Mouse (Mus musculus) c-Kit-positive CD71-positive TER-119-positive erythroid progenitor cells, embryonic 14.5 days (primary cell): ENCODE measurements at regions not wholly inside any gene's neighbourhood (a gene's known extent, or its start where the extent isn't known, plus 50 kb on each side); places are given as distances from the start of the nearest gene placed in this dataset.

ENCODE experiments used
- DNase-seq: peaks from one replicate; pipeline ENCODE4 v3.0.0-alpha.2; 2013; ENCODE audit warnings: low spot score

- DNase-seq, result no peak
Observed at GRCm38 (mm10) chr5:43089941-43090340, 143.0 kb upstream of the Cpeb2 start.

- DNase-seq, result no peak
Observed at GRCm38 (mm10) chr5:43093647-43094326, 139.2 kb upstream of the Cpeb2 start.

- DNase-seq, result no peak
Observed at GRCm38 (mm10) chr5:43094329-43094898, 138.6 kb upstream of the Cpeb2 start.

GRCm38 (mm10) chr5:43102000-43102459 lies 130.9 kb upstream of the Cpeb2 start:
- DNase-seq, result no peak

- no peak for DNase-seq
Observed at GRCm38 (mm10) chr5:43102590-43102989, 130.4 kb upstream of the Cpeb2 start.

- no peak for DNase-seq
Observed at GRCm38 (mm10) chr5:43103728-43104127, 129.2 kb upstream of the Cpeb2 start.

GRCm38 (mm10) chr5:43105528-43105927 lies 127.4 kb upstream of the Cpeb2 start:
- no peak for DNase-seq

GRCm38 (mm10) chr5:43107436-43108259 lies 125.3 kb upstream of the Cpeb2 start:
- DNase-seq, result no peak

GRCm38 (mm10) chr5:43108260-43108589 lies 124.7 kb upstream of the Cpeb2 start:
- DNase-seq, result no peak

GRCm38 (mm10) chr5:43110122-43110521 lies 122.8 kb upstream of the Cpeb2 start:
- DNase-seq, result no peak

- DNase-seq, result no peak
Observed at GRCm38 (mm10) chr5:43111740-43112139, 121.2 kb upstream of the Cpeb2 start.

- no peak for DNase-seq
Observed at GRCm38 (mm10) chr5:43113405-43114119, 119.4 kb upstream of the Cpeb2 start.

- no peak for DNase-seq
Observed at GRCm38 (mm10) chr5:43115507-43115906, 117.5 kb upstream of the Cpeb2 start.

GRCm38 (mm10) chr5:43116821-43117220 lies 116.1 kb upstream of the Cpeb2 start:
- no peak for DNase-seq

- no peak for DNase-seq
Observed at GRCm38 (mm10) chr5:43121065-43121464, 111.9 kb upstream of the Cpeb2 start.

GRCm38 (mm10) chr5:43124301-43124700 lies 108.7 kb upstream of the Cpeb2 start:
- DNase-seq, result no peak

GRCm38 (mm10) chr5:43125774-43126536 lies 107.0 kb upstream of the Cpeb2 start:
- DNase-seq, result no peak

- no peak for DNase-seq
Observed at GRCm38 (mm10) chr5:43130377-43130776, 102.6 kb upstream of the Cpeb2 start.

GRCm38 (mm10) chr5:43130901-43131557 lies 101.9 kb upstream of the Cpeb2 start:
- no peak for DNase-seq

- no peak for DNase-seq
Observed at GRCm38 (mm10) chr5:43133672-43134071, 99.3 kb upstream of the Cpeb2 start.

GRCm38 (mm10) chr5:43136142-43136541 lies 96.8 kb upstream of the Cpeb2 start:
- no peak for DNase-seq
